Mouse (Mus musculus) G1E (cell line): ENCODE results near the gene Asb18.

Source experiments
- CTCF ChIP-seq: IDR thresholded peaks from 2 replicates; pipeline ENCODE4 v1.5.1; 2012; ENCODE audit warnings: low read depth, low read length, inconsistent platforms, mixed read lengths
- GATA1 ChIP-seq: IDR thresholded peaks from 2 replicates; pipeline ENCODE4 v1.6.1; 2012; ENCODE audit warnings: borderline replicate concordance, low read length, inconsistent platforms, mixed read lengths
- GATA2 ChIP-seq: IDR thresholded peaks from 2 replicates; pipeline ENCODE4 v1.6.1; 2012; ENCODE audit warnings: low read depth, low read length, inconsistent platforms, borderline replicate concordance
- POLR2AphosphoS5 ChIP-seq: IDR thresholded peaks from 2 replicates; pipeline ENCODE4 v1.6.1; 2012; ENCODE audit warnings: low read depth, low read length, inconsistent platforms; ENCODE audit not compliant: insufficient replicate concordance
- TAL1 ChIP-seq: conservative IDR thresholded peaks from 2 replicates; pipeline ENCODE4 v1.6.1; 2012; ENCODE audit warnings: low read depth, low read length, inconsistent platforms, mixed read lengths

- TF ChIP-seq CTCF (0 out of 2 replicates have a peak, but pooled peaks have one; percentile 4), GATA1 (no peak), POLR2AphosphoS5 (no peak), TAL1 (no peak), GATA2 (no peak)
Measured at GRCm38 (mm10) chr1:90013273-90013672, 1.2 kb downstream of the Asb18 start.
